Mouse (Mus musculus): Measurements from ENCODE around the gene Eci2.
"Not testable (repeated sequence)": the region's sequence is repeated elsewhere in the genome, so short reads cannot be mapped to it uniquely, and the experiment has no call there.

DNA sequence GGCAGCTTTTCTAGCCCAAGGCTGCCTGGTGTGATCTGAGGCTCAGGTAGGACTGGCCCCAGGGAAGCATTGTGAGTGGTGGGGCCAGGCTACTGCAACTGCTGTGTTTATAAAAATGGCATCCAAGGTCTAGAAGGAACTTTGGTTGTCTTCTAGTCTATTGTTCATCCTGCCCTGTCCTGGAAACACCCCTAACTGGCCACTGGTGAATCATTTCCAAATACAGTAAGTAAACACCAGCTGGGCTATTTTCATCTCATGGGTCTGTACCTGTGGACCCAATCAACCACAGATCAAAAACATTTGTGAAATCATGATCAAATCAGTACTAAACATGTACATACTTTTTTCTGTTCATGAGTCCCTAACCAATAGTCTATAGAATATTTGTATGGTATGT is 54.4 kb downstream of the Eci2 start:
- not testable (repeated sequence) for TF ChIP-seq EP300 (IDR thresholded peaks at IDR 0.05; ENCODE audit: insufficient read depth, low read depth, low read length); CTCF (IDR thresholded peaks at IDR 0.05)
